Mouse (Mus musculus) intestine, embryonic 15.5 days (tissue): ENCODE data around the gene Dhdh. TPM values are rescaled to one million over a fixed set of nuclear protein-coding genes. Genes with fewer than 3 reads are reported as not detected.

Experiments used
- ATAC-seq: fragments of 200-750 bp; cut with Nextera tagmentation; 2 replicates; pipeline ENCODE4 v1.8.0; 2017; ENCODE audit warnings: moderate TSS enrichment, moderate library complexity
- H3K27ac ChIP-seq: fragments of 300-500 bp; sonication (generic); 2 replicates; pipeline ENCODE4 v1.5.1; 2015; ENCODE audit warnings: mild to moderate bottlenecking, inconsistent platforms
- H3K27me3 ChIP-seq: fragments of 300-500 bp; sonication (generic); replicated peaks from 2 replicates; pipeline ENCODE4 v1.6.1; 2015; ENCODE audit warnings: inconsistent platforms
- H3K36me3 ChIP-seq: fragments of 300-500 bp; sonication (generic); 2 replicates; pipeline ENCODE4 v1.6.1; 2015; ENCODE audit warnings: inconsistent platforms
- H3K4me1 ChIP-seq: fragments of 300-500 bp; sonication (generic); replicated peaks from 2 replicates; pipeline ENCODE4 v1.6.1; 2015; ENCODE audit warnings: inconsistent platforms
- H3K4me2 ChIP-seq: fragments of 300-500 bp; sonication (generic); replicated peaks from 2 replicates; pipeline ENCODE4 v1.6.1; 2015; ENCODE audit warnings: mild to moderate bottlenecking, inconsistent platforms
- H3K4me3 ChIP-seq: fragments of 300-500 bp; sonication (generic); replicated peaks from 2 replicates; pipeline ENCODE4 v1.5.1; 2015; ENCODE audit warnings: inconsistent platforms
- H3K9ac ChIP-seq: fragments of 300-500 bp; sonication (generic); 2 replicates; pipeline ENCODE4 v1.6.1; 2015; ENCODE audit warnings: inconsistent platforms
- H3K9me3 ChIP-seq: fragments of 300-500 bp; sonication (generic); 2 replicates; pipeline ENCODE4 v1.6.1; 2016; ENCODE audit warnings: inconsistent platforms
- WGBS: fragments of 180-500 bp; shearing (Covaris S2); methylation state at CpG from one replicate; pipeline ENCODE4 v1.1.7; 2015; 5-methylcytosine and 5-hydroxymethylcytosine counted together
- polyA plus RNA-seq: library from polyadenylated mRNA; unstranded; fragments of >200 nt; fragmentation: Nextera tagmentation; extraction: Ambion mirVana; gene quantifications from 2 replicates; pipeline ENCODE4 v1.2.1, GENCODE M21; 2015

The Dhdh gene
- polyA plus RNA-seq, 1 experiment from 2014 or later, result 2.7 TPM

DNA sequence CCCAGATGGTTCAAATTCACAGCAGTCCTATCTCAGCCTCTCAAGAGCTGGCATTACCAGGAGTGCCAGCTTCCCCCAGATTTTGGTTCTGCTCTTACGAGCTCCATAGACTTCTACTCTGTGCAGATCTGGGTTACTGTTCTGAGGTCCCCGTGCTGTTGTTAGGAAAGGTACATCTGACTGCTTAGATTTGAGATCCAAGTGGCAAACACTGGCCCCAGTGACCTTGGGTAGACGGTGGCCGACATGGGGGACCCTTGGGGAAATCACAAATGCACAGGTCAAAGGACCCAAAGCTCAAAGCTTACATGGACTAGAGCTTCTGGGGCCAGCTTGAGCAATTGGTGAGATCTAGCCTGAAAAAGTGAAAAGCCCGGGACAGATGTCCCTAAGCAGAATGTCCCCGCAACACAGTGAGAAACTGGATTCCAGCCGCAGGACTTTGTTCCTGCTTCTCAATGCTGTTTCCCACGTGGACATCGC lies 31.8 kb downstream of the Dhdh start:
- WGBS, result 44% methylated on average over 9 of the region's 9 CpGs
- Histone ChIP-seq H3K27me3 (no peaks in the 10 kb centered on the region), H3K4me1 (peaks cover 29% of the 10 kb centered on the region), H3K4me3 (0 out of 2 replicates have a peak overlapping the region, but pooled peaks have one; percentile 73), H3K9me3 (no peaks in the 10 kb centered on the region), H3K9ac (0 out of 2 replicates have a peak overlapping the region, but pooled peaks have one; percentile 75), H3K27ac (peak overlapping the region; percentile 79), H3K36me3 (peaks cover 17% of the 10 kb centered on the region), H3K4me2 (peak overlapping the region; percentile 75)
- no peak for ATAC-seq

DNA sequence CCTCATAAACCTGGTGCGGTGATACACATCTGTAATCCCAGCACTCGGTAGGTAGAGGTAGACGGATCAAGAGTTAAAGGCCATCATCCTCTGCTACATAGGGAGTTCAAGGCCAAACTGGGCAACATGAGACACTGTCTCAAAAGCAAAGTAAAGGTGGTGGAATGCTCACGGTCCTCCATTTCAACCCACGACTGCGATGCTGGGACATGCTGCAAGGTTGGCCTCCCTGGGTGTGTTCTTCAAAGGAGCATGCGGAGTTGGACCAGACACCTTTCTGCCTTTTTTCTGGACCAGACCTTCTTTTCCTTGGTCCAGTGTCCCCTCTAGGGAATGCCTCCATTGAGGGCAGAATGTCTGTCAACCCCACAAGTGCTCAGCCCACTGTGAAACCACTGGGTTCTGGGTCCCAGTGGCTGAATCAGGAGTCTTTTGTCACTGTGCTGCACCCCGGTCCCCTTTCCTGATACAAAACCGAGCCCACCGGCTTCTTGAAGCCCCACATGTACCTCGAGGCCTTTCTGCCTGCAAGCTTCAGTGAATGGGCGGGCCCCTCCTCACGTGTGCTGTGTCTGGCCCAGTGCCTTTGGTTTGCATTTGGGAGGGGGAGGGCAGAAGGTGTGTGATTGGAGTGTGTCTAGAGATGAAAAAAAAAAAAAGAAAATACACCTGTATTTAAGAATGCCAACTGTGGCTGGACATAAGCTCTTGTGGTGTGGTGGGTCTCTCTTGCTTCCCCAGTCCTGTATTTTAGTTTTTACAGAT lies 32.5 kb downstream of the Dhdh start:
- ATAC-seq, result no peak
- Histone ChIP-seq H3K27ac (no peak overlapping the region; the same call in 1 of the 2 replicates), H3K36me3 (peaks cover 17% of the 10 kb centered on the region), H3K4me2 (no peak overlapping the region), H3K27me3 (no peaks in the 10 kb centered on the region), H3K4me1 (peaks cover 24% of the 10 kb centered on the region), H3K4me3 (no peak overlapping the region), H3K9me3 (no peaks in the 10 kb centered on the region), H3K9ac (no peak overlapping the region)
- 74% methylated on average over 13 of the region's 13 CpGs for WGBS

DNA sequence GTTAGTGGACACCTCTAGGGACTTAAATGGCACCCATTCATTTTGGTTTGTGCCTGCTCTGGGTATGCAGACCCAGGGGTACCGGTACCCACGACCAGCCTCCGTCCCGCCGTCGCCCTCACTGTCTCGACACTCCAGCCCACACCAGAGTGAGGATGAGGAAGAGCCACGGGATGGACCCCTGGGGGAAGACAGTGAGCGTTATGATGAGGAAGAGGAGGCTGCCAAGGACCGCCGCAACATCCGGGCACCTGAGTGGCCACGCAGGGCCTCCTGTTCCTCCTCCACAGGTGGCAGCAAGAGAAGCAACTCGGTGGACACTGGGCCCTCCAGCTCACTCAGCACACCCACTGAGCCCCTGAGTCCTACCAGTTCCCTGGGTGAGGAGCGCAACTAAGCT lies 33.6 kb downstream of the Dhdh start:
- H3K27me3 ChIP-seq, result no peaks in the 10 kb centered on the region
- H3K9me3 ChIP-seq, result no peaks in the 10 kb centered on the region
- peaks cover 14% of the 10 kb centered on the region for H3K4me1 ChIP-seq
- no peak overlapping the region for H3K9ac ChIP-seq
- H3K36me3 ChIP-seq, result peaks cover 17% of the 10 kb centered on the region
- H3K4me3 ChIP-seq, result no peak overlapping the region
- H3K4me2 ChIP-seq, result no peak overlapping the region
- WGBS, result 91% methylated on average over 15 of the region's 15 CpGs
- H3K27ac ChIP-seq, result no peak overlapping the region
- ATAC-seq, result no peak

DNA sequence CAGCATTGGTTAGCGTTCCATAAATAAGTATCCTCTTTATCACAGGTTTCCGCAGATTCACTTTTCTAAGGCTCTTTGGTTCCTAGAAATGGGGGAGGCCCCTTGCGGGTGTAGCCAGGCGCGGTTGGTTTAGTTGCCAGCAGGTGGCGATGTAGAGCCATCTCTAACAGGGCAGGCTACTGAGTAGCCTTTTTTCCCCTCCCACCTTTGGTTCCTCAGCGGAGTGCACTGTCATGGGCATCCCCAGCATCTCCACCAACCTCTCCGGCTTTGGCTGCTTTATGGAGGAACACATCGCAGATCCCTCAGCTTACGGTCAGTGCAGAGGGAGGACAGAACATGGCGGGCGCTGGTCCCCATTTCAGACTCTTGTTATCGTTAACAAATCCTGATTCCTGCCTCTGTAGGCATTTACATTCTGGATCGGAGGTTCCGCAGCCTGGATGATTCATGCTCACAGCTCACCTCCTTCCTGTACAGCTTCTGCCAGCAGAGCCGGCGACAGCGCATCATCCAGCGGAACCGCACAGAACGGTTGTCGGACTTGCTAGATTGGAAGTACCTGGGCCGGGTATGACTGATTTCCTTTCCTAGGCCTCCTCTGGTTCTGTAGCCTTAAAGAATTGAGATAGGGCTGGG lies 37.1 kb downstream of the Dhdh start:
- Histone ChIP-seq H3K9me3 (no peaks in the 10 kb centered on the region), H3K27me3 (no peaks in the 10 kb centered on the region), H3K27ac (no peak overlapping the region), H3K4me3 (no peak overlapping the region), H3K4me2 (no peak overlapping the region), H3K9ac (no peak overlapping the region), H3K36me3 (peaks cover 18% of the 10 kb centered on the region), H3K4me1 (no peaks in the 10 kb centered on the region)
- ATAC-seq, result peak; percentile 81
- 54% methylated on average over 23 of the region's 23 CpGs for WGBS

GRCm38 (mm10) chr7:45449974-45450373 lies 38.6 kb downstream of the Dhdh start:
- H3K36me3 ChIP-seq, result peaks cover 15% of the 10 kb centered on the region
- no peak overlapping the region for H3K4me3 ChIP-seq
- H3K4me2 ChIP-seq, result no peak overlapping the region
- no peak overlapping the region for H3K27ac ChIP-seq
- H3K9ac ChIP-seq, result no peak overlapping the region
- no peaks in the 10 kb centered on the region for H3K27me3 ChIP-seq
- ATAC-seq, result no peak
- H3K9me3 ChIP-seq, result no peaks in the 10 kb centered on the region
- no peaks in the 10 kb centered on the region for H3K4me1 ChIP-seq
- WGBS, result 80% methylated on average over 1 of the region's 1 CpGs

- H3K9ac ChIP-seq, result no peak overlapping the region
- H3K4me1 ChIP-seq, result no peaks in the 10 kb centered on the region
- H3K27ac ChIP-seq, result no peak overlapping the region
- H3K36me3 ChIP-seq, result peaks cover 27% of the 10 kb centered on the region
- 33% methylated on average over 11 of the region's 11 CpGs for WGBS
- ATAC-seq, result no peak
- no peak overlapping the region for H3K4me3 ChIP-seq
- H3K9me3 ChIP-seq, result no peaks in the 10 kb centered on the region
- H3K27me3 ChIP-seq, result no peaks in the 10 kb centered on the region
- H3K4me2 ChIP-seq, result no peak overlapping the region
These were observed 41.1 kb downstream of the Dhdh start for GRCm38 (mm10) chr7:45447325-45447990.

DNA sequence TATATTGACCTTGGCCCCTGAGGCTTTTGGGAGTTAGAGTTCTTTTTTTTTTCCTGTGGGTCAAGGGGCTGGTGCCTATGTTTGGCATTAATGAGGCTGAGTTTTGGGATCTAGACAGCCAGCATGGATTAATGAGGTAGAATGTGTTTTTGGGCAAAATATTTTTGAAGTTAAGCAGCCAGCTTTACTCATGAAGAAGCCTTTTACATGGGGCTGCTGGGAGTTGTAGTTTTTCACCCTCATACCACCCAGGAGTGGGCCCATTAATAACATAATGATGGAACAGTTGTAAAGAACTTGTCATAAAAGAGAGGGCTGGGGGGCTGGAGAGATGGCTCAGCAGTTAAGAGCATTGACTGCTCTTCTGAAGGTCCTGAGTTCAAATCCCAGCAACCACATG lies 42.0 kb downstream of the Dhdh start:
- Histone ChIP-seq H3K27me3 (no peaks in the 10 kb centered on the region), H3K36me3 (peaks cover 27% of the 10 kb centered on the region), H3K4me3 (no peak overlapping the region), H3K4me1 (no peaks in the 10 kb centered on the region), H3K27ac (no peak overlapping the region), H3K4me2 (no peak overlapping the region), H3K9ac (no peak overlapping the region), H3K9me3 (no peaks in the 10 kb centered on the region)
- no peak for ATAC-seq

GRCm38 (mm10) chr7:45443526-45444420 lies 44.8 kb downstream of the Dhdh start:
- peaks cover 30% of the 10 kb centered on the region for H3K36me3 ChIP-seq
- ATAC-seq, result no peak

GRCm38 (mm10) chr7:45437521-45438276 lies 50.9 kb downstream of the Dhdh start, which contains the start of gene Ruvbl2:
Gene Ruvbl2, minus strand, starts transcription at chr7:45438096.
- H3K9me3 ChIP-seq, result no peaks in the 10 kb centered on the region
- 0 out of 2 replicates have a peak, but pooled peaks cover 7% of the 10 kb centered on the region for H3K36me3 ChIP-seq
- H3K4me1 ChIP-seq, result peaks cover 38% of the 10 kb centered on the region
- H3K4me2 ChIP-seq, result peak within 1 kb of the TSS; percentile 7
- no peak within 1 kb of the TSS for H3K4me3 ChIP-seq
- 21% methylated on average over 19 of the region's 19 CpGs for WGBS
- no peaks in the 10 kb centered on the region for H3K27me3 ChIP-seq
- H3K9ac ChIP-seq, result no peak within 1 kb of the TSS
- no peak for ATAC-seq
- no peak within 1 kb of the TSS for H3K27ac ChIP-seq

More at GRCm38 (mm10) chr7:45443526-45444420, 44.8 kb downstream of the Dhdh start:
- H3K4me2 ChIP-seq, result no peak overlapping the region
- H3K4me1 ChIP-seq, result no peaks in the 10 kb centered on the region
- WGBS, result 76% methylated on average over 22 of the region's 22 CpGs
- no peak overlapping the region for H3K9ac ChIP-seq
- H3K27ac ChIP-seq, result no peak overlapping the region
- no peaks in the 10 kb centered on the region for H3K27me3 ChIP-seq
- no peaks in the 10 kb centered on the region for H3K9me3 ChIP-seq
- no peak overlapping the region for H3K4me3 ChIP-seq

GRCm38 (mm10) chr7:45437046-45437445 lies 51.6 kb downstream of the Dhdh start:
- Histone ChIP-seq H3K9ac (no peak overlapping the region), H3K36me3 (0 out of 2 replicates have a peak, but pooled peaks cover 7% of the 10 kb centered on the region), H3K4me3 (no peak overlapping the region), H3K4me2 (no peak overlapping the region), H3K27me3 (no peaks in the 10 kb centered on the region), H3K27ac (no peak overlapping the region), H3K9me3 (no peaks in the 10 kb centered on the region), H3K4me1 (peaks cover 39% of the 10 kb centered on the region)
- no peak for ATAC-seq
- WGBS, result 40% methylated on average over 6 of the region's 6 CpGs

- Histone ChIP-seq H3K9ac (no peak overlapping the region), H3K4me3 (no peak overlapping the region), H3K27me3 (no peaks in the 10 kb centered on the region), H3K36me3 (0 out of 2 replicates have a peak, but pooled peaks cover 11% of the 10 kb centered on the region), H3K9me3 (no peaks in the 10 kb centered on the region), H3K4me1 (peaks cover 39% of the 10 kb centered on the region), H3K4me2 (peak overlapping the region; percentile 76), H3K27ac (no peak overlapping the region)
- no peak for ATAC-seq
- 91% methylated on average over 5 of the region's 5 CpGs for WGBS
These were observed 52.2 kb downstream of the Dhdh start for GRCm38 (mm10) chr7:45436444-45436843.
